Mouse (Mus musculus): ENCODE results near the gene Atrip.

The Atrip gene

GRCm38 (mm10) chr9:109097831-109098230 lies 23.9 kb upstream of the Atrip start:
- DNase-seq (ENCODE audit: low spot score in 2 of 2), result no peak

GRCm38 (mm10) chr9:109097291-109097690 lies 23.4 kb upstream of the Atrip start:
- DNase-seq (ENCODE audit: low spot score in 2 of 2), result no peak

GRCm38 (mm10) chr9:109096856-109097255 lies 22.9 kb upstream of the Atrip start:
- DNase-seq (ENCODE audit: low spot score in 2 of 2), result no peak

- no peak for DNase-seq (ENCODE audit: low spot score in 2 of 2)
Measured at GRCm38 (mm10) chr9:109096251-109096661, 22.3 kb upstream of the Atrip start.

GRCm38 (mm10) chr9:109095137-109095982 lies 21.4 kb upstream of the Atrip start, which contains the start of gene Plxnb1:
Gene Plxnb1, plus strand, starts transcription at chr9:109095389.
- peak; percentile 30 to 43 for DNase-seq (ENCODE audit: low spot score in 2 of 2)

GRCm38 (mm10) chr9:109094553-109095136 lies 20.7 kb upstream of the Atrip start:
- DNase-seq (ENCODE audit: low spot score in 2 of 2), result no peak

- no peak for DNase-seq (ENCODE audit: low spot score in 2 of 2)
Measured at GRCm38 (mm10) chr9:109093786-109094552, 20.0 kb upstream of the Atrip start.

- DNase-seq (ENCODE audit: low spot score in 2 of 2), result no peak
Measured at GRCm38 (mm10) chr9:109092799-109093198, 18.9 kb upstream of the Atrip start.

GRCm38 (mm10) chr9:109091802-109092201 lies 17.9 kb upstream of the Atrip start:
- DNase-seq (ENCODE audit: low spot score in 2 of 2), result no peak

GRCm38 (mm10) chr9:109090446-109090845 lies 16.5 kb upstream of the Atrip start:
- DNase-seq (ENCODE audit: low spot score in 2 of 2), result no peak

GRCm38 (mm10) chr9:109087987-109088386 lies 14.1 kb upstream of the Atrip start:
- no peak for DNase-seq (ENCODE audit: low spot score in 2 of 2)

- no peak for DNase-seq (ENCODE audit: low spot score in 2 of 2)
Measured at GRCm38 (mm10) chr9:109084922-109085321, 11.0 kb upstream of the Atrip start.

GRCm38 (mm10) chr9:109082124-109082800 lies 8.3 kb upstream of the Atrip start, which contains the start of the genes Ccdc51 and Tma7:
Gene Ccdc51, plus strand, starts transcription at chr9:109082493.
Gene Tma7, minus strand, starts transcription at chr9:109082587.
- DNase-seq (ENCODE audit: low spot score in 2 of 2), result peak; percentile 92

- no peak for DNase-seq (ENCODE audit: low spot score in 2 of 2)
Measured at GRCm38 (mm10) chr9:109081749-109082123, 7.8 kb upstream of the Atrip start.

- DNase-seq (ENCODE audit: low spot score in 2 of 2), result no peak
Measured at GRCm38 (mm10) chr9:109080516-109080915, 6.6 kb upstream of the Atrip start.

- DNase-seq (ENCODE audit: low spot score in 2 of 2), result no peak
Measured at GRCm38 (mm10) chr9:109068095-109068735, 5.7 kb downstream of the Atrip start.

- no peak for DNase-seq (ENCODE audit: low spot score in 2 of 2)
Measured at GRCm38 (mm10) chr9:109060898-109061295, 13.0 kb downstream of the Atrip start.

- DNase-seq (ENCODE audit: low spot score in 2 of 2), result no peak
Measured at GRCm38 (mm10) chr9:109060184-109060897, 13.6 kb downstream of the Atrip start.

- peak; percentile 93 to 95 for DNase-seq (ENCODE audit: low spot score in 2 of 2)
Measured at GRCm38 (mm10) chr9:109059136-109059903, 14.6 kb downstream of the Atrip start, which contains the start of gene Trex1. Gene Trex1, minus strand, starts transcription at chr9:109059734.

Data from spleen, postnatal 36 days (tissue).